Mouse (Mus musculus): ENCODE results near the gene Map1b.

DNA sequence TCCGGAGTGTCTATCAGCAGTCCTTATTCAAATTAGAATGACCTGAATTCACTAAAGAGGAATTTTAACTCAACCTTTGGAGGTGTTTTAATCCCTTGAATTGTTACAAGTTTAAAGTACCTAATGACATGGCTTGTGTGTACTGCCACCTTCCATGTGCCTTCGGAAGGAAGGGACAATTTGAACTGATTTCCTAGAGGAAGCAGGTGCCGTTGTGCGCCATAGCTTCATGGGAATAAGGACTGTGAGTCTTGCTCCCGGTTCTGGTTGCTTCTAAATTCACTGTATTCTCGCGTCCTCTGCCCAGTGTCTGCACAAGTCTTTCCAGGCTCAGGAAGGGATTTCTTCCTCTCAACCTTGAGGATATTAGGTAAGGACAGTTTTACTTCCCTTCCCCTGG lies 130.0 kb downstream of the Map1b start:
- TF ChIP-seq POLR2A (IDR thresholded peaks at IDR 0.05; ENCODE audit: low read depth, low read length) (no peak), CTCF (IDR thresholded peaks at IDR 0.05; ENCODE audit: borderline replicate concordance, insufficient read depth, low read length) (no peak)

All from embryonic fibroblast, embryonic 13.5 days (primary cell).